Comparison of ENCODE assay signal across 15 mouse cellular contexts in genomic region chr11:109590012-109590411, GRCm38 (mm10). TPM values are rescaled to one million over a fixed set of nuclear protein-coding genes. Genes with fewer than 3 reads are reported as not detected.
DNase-seq lines count a peak whose midpoint lies in the region; ATAC-seq lines count a peak whose summit lies in the region.
"Had no signal": no experiment of that assay in that cellular context is flagged by ENCODE, and none has a peak within 500 bp of the region (broad histone marks: within the 10 kb centered on the region; RNA-seq: fewer than 3 reads in every experiment).

No protein-coding gene starts in this region.

- DNase-seq in frontal cortex, postnatal 25 days (ENCODE audit: low spot score in 2 of 2): no peak
- peak; percentile 60 for DNase-seq in heart, adult 8-10 months (ENCODE audit: low spot score)
- DNase-seq in heart, postnatal 25 days (ENCODE audit: low spot score): no peak
- DNase-seq in right cerebral cortex, adult 18-20 months: peak; percentile 41
- DNase-seq in right cerebral cortex, postnatal 4 days: no peak
- DNase-seq in adrenal gland, postnatal 25 days: no peak
- DNase-seq in retina, postnatal 1 day: no peak
- DNase-seq: adrenal gland, postnatal 36 days; cerebellum, postnatal 14 days; kidney, adult 9 months; liver, embryonic 13.5 days; midbrain, embryonic 14.5 days had no signal

- peak; percentile 63 for ATAC-seq in frontal cortex, adult (ENCODE audit: low TSS enrichment)
- ATAC-seq: forebrain, embryonic 15.5 days; inflammation-experienced regulatory T-cells, adult 6 months had no signal

- intact Hi-C loops in heart, postnatal 25 days (cut with DNase I): no loop called here

RNA-seq across cellular contexts. Expression of gene Wipi1, which starts 21.8 kb away (rescaled TPM):
- total RNA-seq in heart, adult 8-10 months (2022): 100 to 1,000 TPM; 110 to 141 (median 120) TPM
- 100 to 1,000 TPM; 105 to 107 TPM for total RNA-seq in heart, postnatal 25 days (2021)
- total RNA-seq in adrenal gland, postnatal 25 days (2021): 42.7 and 65.8 TPM in 2 replicates

RNA-seq across cellular contexts. Expression of gene Prkar1a, which starts 59.2 kb away (rescaled TPM):
- 100 to 1,000 TPM; 347 to 373 (median 363) TPM for total RNA-seq in heart, adult 8-10 months (2022)
- 100 to 1,000 TPM; 330 to 341 TPM for total RNA-seq in heart, postnatal 25 days (2021)
- 345 and 386 TPM in 2 replicates for total RNA-seq in adrenal gland, postnatal 25 days (2021)

Comparison
In these comparisons a context has a peak if more than half of its experiments do, and no peak if none do; other contexts are left out.
1. DNase-seq: peak in heart, adult 8-10 months (single experiment) and right cerebral cortex, adult 18-20 months (single experiment); none in frontal cortex, postnatal 25 days (0 of 2), heart, postnatal 25 days (single experiment), right cerebral cortex, postnatal 4 days (single experiment), adrenal gland, postnatal 25 days (single experiment) and retina, postnatal 1 day (single experiment).